In genomic region chrX:164398456-164398855, GRCm38 (mm10) we compare ENCODE assay signal across 8 mouse cellular contexts. TPM values are rescaled to one million over a fixed set of nuclear protein-coding genes. Genes with fewer than 3 reads are reported as not detected.
DNase-seq lines count a peak whose midpoint lies in the region; ATAC-seq and TF ChIP-seq lines count a peak whose summit lies in the region.
"Had no signal": no experiment of that assay in that cellular context is flagged by ENCODE, and none has a peak within 500 bp of the region (broad histone marks: within the 10 kb centered on the region; RNA-seq: fewer than 3 reads in every experiment).

No protein-coding gene starts in this region.

- no peak for TF ChIP-seq POLR2A in limb, embryonic 14.5 days (IDR thresholded peaks at IDR 0.05; ENCODE audit: borderline replicate concordance, extremely low read depth, insufficient read depth, insufficient read length)

- intact Hi-C loops in left cerebral cortex, postnatal 14 days (cut with DNase I) = no loop called here

- H3K36me3 ChIP-seq in limb, embryonic 14.5 days (ENCODE audit: control insufficient read depth, insufficient read depth, low read length) = no peaks in the 10 kb centered on the region

- ATAC-seq in limb, embryonic 14.5 days (ENCODE audit: low FRiP score, low read depth) = 0 out of 2 replicates have a peak, but pooled peaks have one; percentile 41
- ATAC-seq in cerebellum, adult (ENCODE audit: insufficient number of reproducible peaks, low FRiP score, low TSS enrichment) = no peak

- no peaks in the 10 kb centered on the region for H3K27me3 ChIP-seq in limb, embryonic 14.5 days (ENCODE audit: control insufficient read depth, insufficient read depth, low read length)

- no peak overlapping the region for H3K4me3 ChIP-seq in limb, embryonic 14.5 days (replicated peaks; ENCODE audit: low read length)

- no peak overlapping the region for H3K4me2 ChIP-seq in limb, embryonic 14.5 days (replicated peaks; ENCODE audit: low read depth, low read length, severe bottlenecking)

- H3K9ac ChIP-seq in limb, embryonic 14.5 days (ENCODE audit: low read depth, low read length, severe bottlenecking) = no peak overlapping the region

- H3K9me3 ChIP-seq in limb, embryonic 14.5 days (ENCODE audit: control insufficient read depth, low read length) = no peaks in the 10 kb centered on the region

- DNase-seq in left cerebral cortex, postnatal 14 days (ENCODE audit: low spot score in 2 of 2) = peak; percentile 7 to 17
- no peak for DNase-seq in left cerebral cortex, adult 11 months (ENCODE audit: low spot score)
- DNase-seq in ES-CJ7 (ENCODE audit: low read depth, low spot score) = peak; percentile 35
- peak; percentile 67 for DNase-seq in adipocyte (ENCODE audit: low spot score)
- peak; percentile 59 for DNase-seq in limb, embryonic 14.5 days (ENCODE audit: low spot score)
- no peak for DNase-seq in layer of hippocampus, adult 9-10 months (ENCODE audit: low spot score)

- no peak overlapping the region for H3K27ac ChIP-seq in limb, embryonic 14.5 days (replicated peaks; ENCODE audit: low read depth, low read length)

- no peaks in the 10 kb centered on the region for H3K4me1 ChIP-seq in limb, embryonic 14.5 days (ENCODE audit: control insufficient read depth, insufficient read depth, low read length)

- 56% methylated on average over 3 of the region's 3 CpGs for WGBS in limb, embryonic 14.5 days

RNA-seq across cellular contexts. Expression of gene Piga, which starts 21.1 kb away (rescaled TPM):
- total RNA-seq in left cerebral cortex, postnatal 14 days (2021) = 1 to 10 TPM; 5.1 to 5.5 TPM
- polyA plus RNA-seq in limb, embryonic 14.5 days (2012; rRNA removed) = 11.0 and 12.3 TPM in 2 replicates
- 9.4 and 10.4 TPM in 2 replicates for polyA plus RNA-seq in limb, embryonic 14.5 days (2014; fragmentation: Nextera tagmentation; extraction: Ambion mirVana)

RNA-seq across cellular contexts. Expression of gene Vegfd, which starts 25.3 kb away (rescaled TPM):
- total RNA-seq in left cerebral cortex, postnatal 14 days (2021) = 1 to 10 TPM; 2.4 to 2.7 TPM
- 7.2 and 9.1 TPM in 2 replicates for polyA plus RNA-seq in limb, embryonic 14.5 days (2012; rRNA removed)
- polyA plus RNA-seq in limb, embryonic 14.5 days (2014; fragmentation: Nextera tagmentation; extraction: Ambion mirVana) = 7.7 and 8.0 TPM in 2 replicates

RNA-seq across cellular contexts. Expression of gene Asb11, which starts 38.3 kb away (rescaled TPM):
- total RNA-seq in left cerebral cortex, postnatal 14 days (2021) = 1 to 10 TPM; 3.8 to 4.0 TPM
- 0.10 TPM in 2 replicates for polyA plus RNA-seq in limb, embryonic 14.5 days (2012; rRNA removed)
- polyA plus RNA-seq in limb, embryonic 14.5 days (2014; fragmentation: Nextera tagmentation; extraction: Ambion mirVana) = not detected in 2 replicates
- polyA plus RNA-seq: neural tube, embryonic 11.5 days had no signal

Comparison
In these comparisons a context has a peak if more than half of its experiments do, and no peak if none do; other contexts are left out.
1. DNase-seq: peak in left cerebral cortex, postnatal 14 days (2 of 2), ES-CJ7 (single experiment), adipocyte (single experiment) and limb, embryonic 14.5 days (single experiment); none in left cerebral cortex, adult 11 months (single experiment) and layer of hippocampus, adult 9-10 months (single experiment).